Mouse (Mus musculus) testis, postnatal 14 days (tissue): Measurements from ENCODE around the gene Timp2.

ENCODE experiments used
- DNase-seq: peaks from one replicate; pipeline ENCODE4 v3.0.0; 2021; ENCODE audit warnings: low spot score

The Timp2 gene

DNA sequence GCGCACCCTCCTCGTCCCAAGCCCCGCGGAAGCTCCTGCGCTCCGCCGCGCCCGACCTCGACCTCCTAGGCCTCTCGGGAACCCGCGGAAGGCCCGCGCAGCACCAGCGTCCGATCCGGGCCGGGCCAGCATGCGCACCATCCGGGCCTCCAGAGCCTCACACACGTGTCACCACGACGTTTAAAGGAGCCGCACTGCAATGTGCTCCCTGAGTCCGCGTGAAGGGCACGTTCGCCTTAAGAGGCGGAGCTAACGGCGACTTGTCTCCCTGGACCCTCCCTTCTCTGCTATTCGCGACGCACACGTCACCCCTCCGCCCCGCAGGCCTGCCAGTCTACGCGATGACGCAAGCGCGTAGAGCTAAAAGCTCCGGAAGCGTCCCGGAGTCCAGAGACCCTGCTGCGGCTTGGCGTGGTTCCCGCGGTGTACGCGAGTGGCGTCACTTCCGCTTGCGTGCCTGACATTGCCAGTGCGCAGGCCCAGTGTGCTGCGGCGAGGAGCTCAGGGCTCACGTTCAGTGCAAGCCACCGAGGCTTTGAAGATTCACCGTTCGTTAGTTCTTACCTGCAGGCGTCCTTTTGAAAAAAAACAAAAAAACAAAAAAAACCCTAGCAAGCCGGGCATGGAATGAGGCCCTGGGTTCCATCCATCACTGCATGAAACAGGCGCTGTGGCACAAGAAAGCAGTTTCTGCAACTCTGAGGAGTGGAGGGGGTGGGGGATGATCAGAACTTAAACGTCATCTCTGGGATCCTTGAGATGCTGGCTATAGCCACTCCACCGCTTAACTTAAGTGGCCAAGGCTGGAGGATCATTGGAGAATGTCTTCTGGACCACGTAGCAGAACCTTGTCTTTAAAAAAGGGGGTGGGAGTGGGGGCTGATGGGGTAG lies 65.3 kb downstream of the Timp2 start, which contains the start of gene Usp36:
Usp36 (minus strand) TSS at position 246 of the 891 bp plus-strand sequence.
- peak; percentile 100 for DNase-seq

DNA sequence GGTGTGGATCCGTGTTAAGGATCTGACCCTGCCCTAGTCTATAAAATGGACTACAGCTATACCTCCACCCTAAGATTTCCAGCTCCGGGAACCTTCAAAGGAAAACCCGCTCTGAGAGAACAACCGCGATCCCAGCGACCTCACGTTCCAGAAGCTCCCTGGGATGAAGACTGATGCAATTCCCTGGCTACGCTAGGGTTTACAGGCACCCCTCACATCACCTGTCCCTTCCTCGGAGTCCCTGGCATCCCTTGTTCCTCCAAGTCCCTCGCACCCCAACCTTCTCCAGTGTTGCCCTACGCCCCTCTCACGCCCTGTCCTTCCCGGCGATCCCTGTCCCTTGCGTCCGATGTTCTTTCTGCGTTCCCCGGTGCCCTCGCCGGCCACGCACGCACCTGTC lies 66.0 kb downstream of the Timp2 start:
- no peak for DNase-seq

DNA sequence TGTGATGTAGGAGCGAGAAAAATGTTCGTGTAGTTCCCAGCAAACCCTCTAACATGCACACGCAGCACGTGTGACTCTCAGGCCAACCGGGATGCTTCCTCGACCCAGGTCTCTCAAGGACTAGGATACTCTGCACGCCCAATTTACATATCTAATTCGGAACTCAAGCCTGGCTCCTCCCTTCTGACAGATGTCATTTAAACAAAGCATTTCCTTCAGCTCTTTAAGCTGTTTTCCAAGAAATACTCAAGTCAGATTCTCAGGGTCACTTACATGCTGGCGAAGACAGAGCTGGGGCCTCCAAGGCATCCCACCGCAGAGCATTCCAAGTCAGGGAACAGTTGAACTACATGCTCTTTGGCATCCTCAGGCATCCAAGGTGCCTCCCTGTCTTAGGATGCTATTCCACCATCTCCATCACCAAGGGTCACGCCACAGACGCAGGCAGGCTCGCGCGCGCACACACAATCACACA lies 66.5 kb downstream of the Timp2 start:
- no peak for DNase-seq

DNA sequence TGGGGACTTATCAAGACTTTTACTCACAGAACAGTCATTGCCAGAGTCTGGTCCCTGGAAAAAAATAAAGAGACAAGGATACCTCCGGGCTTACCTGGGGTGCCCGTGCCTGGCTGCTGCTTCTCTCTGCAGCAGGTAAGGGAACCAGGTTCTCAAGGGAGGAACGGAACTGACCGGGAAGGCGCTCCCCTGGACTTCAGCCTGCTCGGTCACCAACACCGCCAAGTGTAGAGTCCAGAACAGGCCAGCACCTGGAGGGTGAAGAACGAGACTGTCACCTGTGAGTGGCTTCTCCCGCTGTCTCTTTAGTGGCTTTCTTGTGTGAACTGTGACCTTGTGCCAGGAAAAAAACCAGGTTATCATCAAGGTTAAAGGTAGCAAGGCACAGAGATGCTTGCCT lies 68.0 kb downstream of the Timp2 start:
- DNase-seq: no peak

DNA sequence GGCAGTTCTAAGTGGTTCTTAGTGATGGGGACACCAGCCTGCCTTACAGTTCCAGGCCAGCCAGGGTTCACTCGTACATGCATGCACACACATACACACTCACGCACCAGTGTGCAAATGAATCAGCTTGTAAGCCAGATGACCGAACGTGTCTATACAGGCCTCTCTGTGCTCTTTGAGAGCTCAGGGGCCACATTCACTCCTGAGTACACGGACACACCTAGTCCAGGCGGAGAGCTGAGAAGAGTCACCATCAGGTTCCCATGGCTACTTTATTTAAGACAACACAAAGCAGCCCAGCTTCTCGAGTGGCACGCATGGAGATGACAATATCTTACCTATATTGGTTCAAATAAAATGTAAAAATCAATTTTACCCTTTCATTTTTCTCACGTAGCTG lies 69.1 kb downstream of the Timp2 start:
- DNase-seq: no peak

DNA sequence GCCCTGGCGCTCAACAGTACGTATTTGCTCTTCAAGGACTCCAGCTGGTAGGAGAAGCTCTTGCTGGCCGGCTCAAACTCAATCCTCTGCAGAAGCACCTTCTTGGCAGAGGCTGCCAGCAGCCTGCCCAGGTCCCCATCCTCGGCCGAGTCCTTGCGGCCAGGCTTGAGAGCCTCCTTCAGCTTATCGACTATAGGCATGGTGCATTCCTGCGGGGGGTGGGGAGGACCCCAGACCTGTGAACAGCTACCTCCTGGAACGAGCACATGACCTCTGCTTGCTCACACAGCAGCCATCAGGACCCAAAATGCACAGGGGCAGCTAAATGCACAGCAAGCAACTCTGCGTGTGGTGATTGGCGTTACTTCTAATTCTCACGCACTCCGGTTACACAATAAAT lies 69.7 kb downstream of the Timp2 start:
- no peak for DNase-seq

DNA sequence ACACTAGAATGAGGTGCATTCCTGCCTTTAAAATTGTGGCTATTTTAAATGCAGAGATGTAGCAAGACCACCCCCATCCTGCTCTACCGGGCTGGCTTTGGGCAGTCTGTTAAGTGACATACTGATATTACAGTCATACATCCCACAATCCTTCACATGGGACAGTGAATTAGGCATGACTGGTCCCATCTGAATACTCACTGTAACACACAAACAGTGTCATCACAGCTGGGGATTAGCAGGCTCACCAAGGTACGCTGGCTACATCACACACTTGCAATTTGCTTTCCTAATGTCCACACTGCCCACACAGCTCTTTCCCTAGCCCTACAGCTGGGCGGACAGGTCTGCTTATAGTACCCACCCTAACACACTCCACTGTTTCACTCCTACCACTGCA lies 75.3 kb downstream of the Timp2 start:
- no peak for DNase-seq

DNA sequence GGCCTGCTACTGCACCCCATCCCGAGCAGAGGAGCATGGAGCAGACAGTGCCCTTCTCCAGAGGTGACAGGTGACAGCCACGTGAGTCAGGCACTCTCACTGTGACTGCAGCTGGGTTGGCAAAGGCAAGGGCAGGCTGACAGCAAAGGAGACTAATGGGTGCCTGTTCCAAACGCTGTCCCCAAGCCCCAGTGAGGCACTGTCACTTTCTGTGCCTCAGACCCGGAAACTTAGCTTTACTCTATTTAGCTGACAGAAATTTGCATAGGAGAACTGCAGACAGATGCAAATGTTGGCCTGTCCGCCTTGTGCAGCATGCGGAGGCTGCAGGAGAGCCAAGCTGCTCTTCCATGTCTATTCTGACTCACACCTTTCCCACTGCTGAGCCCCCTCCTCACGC lies 79.2 kb downstream of the Timp2 start:
- no peak for DNase-seq

DNA sequence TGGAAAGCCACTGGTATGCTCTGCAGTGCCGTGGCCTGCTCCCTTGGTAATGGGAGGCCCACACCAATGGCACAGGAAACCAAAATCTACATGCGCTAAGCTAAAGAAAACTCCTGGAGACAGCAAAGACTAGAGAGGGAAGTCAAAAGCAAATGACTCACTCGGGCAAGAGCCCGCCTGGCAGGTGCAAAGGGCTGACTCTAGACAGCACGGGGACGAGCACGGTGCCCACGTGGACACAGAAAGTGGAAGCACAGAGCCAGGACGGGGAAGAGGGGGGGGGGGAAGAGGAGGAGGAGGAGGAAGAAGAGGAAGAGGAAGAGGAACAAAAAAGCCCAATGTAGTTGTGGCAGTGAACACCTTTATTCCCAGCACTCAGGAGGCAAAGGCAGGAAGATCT lies 80.4 kb downstream of the Timp2 start:
- no peak for DNase-seq

DNA sequence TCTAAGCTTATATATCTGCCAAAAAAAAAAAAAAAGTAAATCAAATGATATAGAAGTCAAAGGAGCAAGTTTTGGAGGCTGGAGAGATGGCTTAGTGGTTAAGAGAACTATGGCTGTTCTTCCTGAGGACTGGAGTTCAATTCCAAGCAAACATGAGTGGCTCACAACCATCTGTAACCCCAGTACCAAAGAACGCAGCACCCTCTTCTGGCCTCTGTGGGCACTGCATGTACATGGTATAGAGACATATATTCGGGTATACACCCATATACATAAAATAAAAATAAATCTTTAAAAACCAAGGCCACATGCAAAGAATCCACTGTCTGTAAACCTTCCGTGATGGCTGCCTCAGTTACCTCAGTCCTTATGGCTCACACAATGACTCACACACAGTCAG lies 85.7 kb downstream of the Timp2 start:
- DNase-seq: no peak

DNA sequence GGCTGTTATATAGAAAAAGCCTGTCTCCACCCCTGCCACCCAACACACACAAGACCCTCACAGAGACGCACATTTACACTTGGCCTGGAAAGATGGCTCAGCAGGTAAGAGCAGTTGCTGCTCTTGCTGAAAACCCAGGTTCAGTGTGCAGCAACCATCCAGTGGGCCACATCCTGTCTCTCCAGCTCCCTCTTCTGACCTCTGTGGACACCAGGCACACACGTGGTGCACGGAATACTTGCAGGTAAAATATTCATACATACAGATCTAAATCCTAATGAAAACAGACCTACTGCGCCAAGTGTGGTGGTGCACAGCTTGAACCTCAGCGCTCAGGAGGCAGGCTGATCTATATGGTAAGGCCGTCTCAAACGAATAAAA lies 88.9 kb downstream of the Timp2 start:
- DNase-seq: no peak

DNA sequence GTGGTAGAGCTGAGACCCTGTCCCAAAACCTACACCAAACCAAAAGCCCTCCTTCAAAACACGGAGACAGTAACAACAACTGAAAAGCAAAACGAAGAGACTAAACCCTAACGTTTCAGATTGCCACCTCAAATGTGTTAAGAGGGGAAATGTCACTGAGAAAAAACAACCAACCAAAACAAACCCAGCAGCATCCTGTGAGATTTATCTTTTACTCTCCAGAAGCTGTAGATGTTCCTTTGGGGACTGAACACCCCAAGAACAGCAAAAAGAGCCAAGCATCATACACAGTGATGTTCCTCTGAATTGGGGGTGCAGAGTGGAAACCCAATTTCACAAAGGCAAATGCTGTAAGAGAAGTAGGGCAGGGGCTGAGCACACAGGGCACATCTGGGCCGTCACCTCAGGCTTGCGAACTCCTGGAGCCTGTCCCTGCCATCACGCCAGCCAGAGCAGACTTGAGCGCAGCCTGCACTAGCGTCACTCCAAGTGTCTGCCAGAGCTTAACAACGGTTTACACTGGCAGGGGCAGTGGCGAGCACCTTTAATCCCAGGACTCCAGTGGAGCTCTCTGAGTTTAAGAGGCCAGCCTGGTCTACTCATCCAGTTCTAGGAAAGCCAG lies 89.4 kb downstream of the Timp2 start:
- DNase-seq: no peak

DNA sequence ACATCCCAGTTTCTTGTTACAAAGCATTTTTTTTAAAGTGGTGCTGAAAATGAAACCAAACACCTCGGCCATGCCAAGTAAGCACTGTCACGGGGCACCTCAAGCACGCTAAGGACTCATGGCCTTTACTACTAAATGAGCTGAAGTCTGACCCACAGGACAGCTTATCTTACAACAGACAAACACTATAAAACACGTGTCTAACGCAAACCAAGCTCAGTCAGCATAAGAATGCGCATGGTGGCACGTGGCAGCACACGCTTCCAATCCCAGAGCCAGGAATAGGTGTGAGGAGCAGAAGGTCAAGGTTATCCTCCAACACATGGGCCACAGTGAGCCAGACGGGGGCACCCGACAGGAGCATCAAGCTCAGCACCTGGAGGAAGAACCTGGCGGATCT lies 89.9 kb downstream of the Timp2 start:
- DNase-seq: no peak

DNA sequence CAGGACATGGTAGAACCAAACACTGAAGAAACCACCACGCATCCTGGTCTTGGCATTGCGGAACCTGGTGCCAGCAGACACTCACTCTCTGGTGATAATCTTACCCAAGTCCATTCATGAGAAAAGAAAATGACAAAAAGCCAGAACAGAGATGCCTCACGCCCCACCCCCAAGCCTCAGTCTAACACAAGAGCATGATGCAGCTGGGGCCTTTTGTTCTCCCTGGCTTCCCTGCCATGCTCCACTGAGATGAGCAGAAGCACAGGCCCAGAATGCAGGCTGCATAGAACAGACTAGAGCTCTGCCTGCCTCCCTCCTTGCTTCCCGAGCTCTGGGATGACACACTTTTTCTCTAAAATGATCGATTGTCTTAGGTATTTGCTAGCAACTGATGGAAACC lies 92.4 kb downstream of the Timp2 start:
- DNase-seq: no peak

DNA sequence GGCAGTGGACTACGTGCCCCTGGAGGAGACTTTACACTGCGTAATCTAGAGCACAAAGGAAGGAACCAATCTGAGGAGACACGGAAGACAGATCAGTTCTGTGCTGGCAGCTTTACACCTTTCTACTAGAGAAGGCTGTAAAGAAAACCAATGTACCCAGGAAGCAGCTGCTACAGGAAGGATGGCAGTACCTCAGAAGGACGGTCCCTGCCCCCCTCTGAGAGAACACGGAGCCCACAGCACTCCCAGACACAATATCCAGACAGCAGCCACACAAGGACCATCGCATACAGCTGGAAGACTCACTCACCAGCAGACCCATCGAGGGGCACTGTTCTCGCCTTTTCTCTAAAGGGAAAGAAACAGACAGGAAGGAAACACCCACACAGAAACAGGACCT lies 95.5 kb downstream of the Timp2 start:
- DNase-seq: no peak

DNA sequence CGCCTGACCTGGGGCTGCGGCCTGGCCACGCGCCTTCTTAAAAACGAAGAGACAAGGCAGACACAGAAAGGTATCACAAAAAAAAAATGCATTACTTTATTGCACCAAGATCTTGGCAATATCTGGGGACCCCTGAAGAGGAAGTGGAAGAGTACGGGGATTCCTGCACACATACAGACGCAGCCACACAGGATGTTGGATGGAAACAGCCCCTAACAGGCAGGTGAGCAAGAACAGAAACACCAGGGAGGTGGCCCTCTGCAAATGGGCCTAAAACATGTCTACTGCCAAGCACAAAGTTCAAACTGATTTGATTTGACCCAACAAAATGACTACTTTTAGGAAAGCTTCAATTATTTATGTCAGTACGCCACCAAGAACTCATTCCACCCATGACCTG lies 96.0 kb downstream of the Timp2 start:
- no peak for DNase-seq

DNA sequence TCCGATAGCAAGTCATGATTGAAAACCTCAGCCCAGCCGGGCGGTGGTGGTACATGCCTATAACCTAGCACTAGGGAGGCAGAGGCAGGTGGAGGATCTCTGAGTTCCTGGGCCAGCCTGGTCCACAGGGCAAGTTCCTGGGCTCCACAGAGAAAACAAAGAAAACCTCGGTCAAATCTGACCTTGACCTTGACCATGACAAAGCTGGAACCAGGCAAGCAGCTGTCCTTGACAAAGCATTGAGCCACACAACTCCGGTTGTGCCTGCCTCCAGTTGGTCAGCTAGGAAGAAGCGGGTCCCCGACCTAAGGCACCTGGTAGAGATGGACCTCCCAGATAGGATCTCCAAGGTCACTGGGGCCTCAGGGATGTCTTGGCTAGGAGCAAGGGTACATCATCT lies 99.2 kb downstream of the Timp2 start:
- DNase-seq: no peak

DNA sequence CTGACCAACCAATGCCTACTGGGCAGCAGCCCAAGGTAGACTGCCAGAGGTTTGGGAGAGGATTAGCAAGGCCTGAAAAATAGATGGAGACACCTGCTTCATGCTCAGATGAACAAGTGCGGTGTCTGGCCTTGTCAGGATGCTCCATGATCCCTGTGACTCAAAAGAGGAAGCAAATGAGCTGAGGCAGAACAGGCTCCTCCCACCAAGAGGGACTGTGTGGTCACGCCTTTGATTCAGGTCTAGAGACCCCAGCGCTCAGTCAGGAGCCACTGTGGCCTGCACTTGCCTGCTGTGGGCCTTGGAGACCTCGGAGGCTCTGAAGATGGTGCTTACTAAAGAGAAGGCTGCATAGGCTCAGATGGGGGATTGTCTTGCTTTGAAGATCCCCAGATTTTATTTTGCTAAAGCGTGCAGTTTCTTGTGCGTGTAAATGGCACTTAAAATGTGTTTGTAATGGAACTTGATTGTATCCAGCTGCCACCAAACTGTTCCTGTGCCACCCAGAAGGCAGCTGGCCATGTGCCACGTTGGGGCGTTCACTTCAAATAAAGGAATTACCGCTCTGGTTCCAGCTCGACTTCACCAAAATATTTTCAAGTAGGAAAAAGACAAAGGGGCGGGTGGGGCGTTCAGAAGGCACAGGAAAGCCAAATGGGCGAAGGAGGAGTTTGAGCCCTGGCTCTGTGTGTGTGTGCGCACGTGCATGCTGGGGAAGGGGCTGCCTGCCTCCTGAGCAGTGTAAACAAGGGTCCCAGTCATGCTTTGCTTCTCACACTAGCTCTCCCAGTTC lies 101.2 kb downstream of the Timp2 start:
- peak; percentile 31 for DNase-seq

DNA sequence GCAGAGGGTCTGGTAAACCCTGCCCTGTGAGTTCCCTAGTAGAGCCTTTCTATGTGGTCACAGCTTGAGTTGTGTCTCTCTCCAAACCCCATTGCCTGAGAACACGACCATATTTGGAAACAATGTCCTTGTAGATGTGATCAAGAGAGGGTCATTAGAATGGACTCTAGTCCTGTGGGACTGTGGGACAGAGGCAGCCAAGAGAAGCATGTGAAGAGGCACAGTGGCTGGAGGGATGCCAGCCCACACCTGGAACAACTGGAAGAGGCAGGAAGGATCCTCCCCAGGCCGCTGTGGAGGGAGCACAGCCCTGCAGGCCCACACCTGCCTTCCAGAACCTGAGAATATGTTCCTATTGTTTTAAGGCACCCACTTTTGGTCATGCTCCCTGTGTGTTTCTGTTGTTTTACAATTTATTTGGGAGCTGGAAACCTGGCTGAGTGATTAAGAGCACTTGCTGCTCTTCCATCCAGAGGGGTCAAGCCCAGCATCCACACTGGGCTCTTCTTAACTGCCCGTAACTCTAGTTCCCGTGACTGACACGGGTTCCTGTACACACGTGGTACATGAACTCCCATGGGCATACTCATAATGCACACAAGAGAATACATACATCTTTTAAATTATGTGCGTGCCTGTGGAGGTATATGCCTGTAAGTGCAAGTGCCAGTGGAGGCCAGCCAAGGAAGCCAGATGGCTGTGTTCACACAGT lies 101.9 kb downstream of the Timp2 start:
- DNase-seq: no peak
